Mouse (Mus musculus) ES-E14 (cell line): ENCODE data around the gene Kifc3. TPM values are rescaled to one million over a fixed set of nuclear protein-coding genes. Genes with fewer than 3 reads are reported as not detected.

Source experiments
- DNase-seq: peaks from one replicate; pipeline ENCODE4 v3.0.0-alpha.2; 2013; ENCODE audit warnings: low read depth, low spot score
- H3K27ac ChIP-seq: 2 replicates; pipeline ENCODE4 v1.5.1; 2012; ENCODE audit warnings: low read depth, mild to moderate bottlenecking, low read length, moderate library complexity, mixed read lengths; ENCODE audit not compliant: poor library complexity, insufficient read depth, severe bottlenecking
- H3K36me3 ChIP-seq: 2 replicates; pipeline ENCODE4 v1.6.1; 2012; ENCODE audit warnings: mild to moderate bottlenecking, low read length, moderate library complexity, mixed read lengths; ENCODE audit not compliant: control insufficient read depth, poor library complexity, insufficient read depth, severe bottlenecking
- H3K4me1 ChIP-seq, 2 experiments: fragments of 150-350 bp in 1 of 2; sonication (generic) in 1 of 2; 2 replicates each; pipeline ENCODE4 v1.6.1; 2012; ENCODE audit warnings: low read length in 2 of 2, mild to moderate bottlenecking in 1 of 2, mixed read lengths in 1 of 2; ENCODE audit not compliant: control insufficient read depth in 2 of 2, insufficient read depth in 2 of 2, poor library complexity in 1 of 2
- H3K4me3 ChIP-seq, 2 experiments: fragments of 150-350 bp in 1 of 2; sonication (generic) in 1 of 2; 2 replicates each; pipeline ENCODE4 v1.5.1; 2012; ENCODE audit warnings: low read length in 2 of 2, low read depth in 1 of 2, mild to moderate bottlenecking in 1 of 2, mixed read lengths in 1 of 2; ENCODE audit not compliant: insufficient read depth in 1 of 2, poor library complexity in 1 of 2, severe bottlenecking in 1 of 2
- H3K9ac ChIP-seq: 2 replicates; pipeline ENCODE4 v1.6.1; 2012; ENCODE audit warnings: low read depth, mild to moderate bottlenecking, low read length, mixed read lengths; ENCODE audit not compliant: poor library complexity, insufficient read depth, severe bottlenecking
- H3K9me3 ChIP-seq: fragments of 150-350 bp; sonication (generic); 2 replicates; pipeline ENCODE4 v1.6.1; 2012; ENCODE audit warnings: low read depth, mild to moderate bottlenecking, low read length; ENCODE audit not compliant: control insufficient read depth, insufficient read depth
- CHD2 ChIP-seq: IDR thresholded peaks from 2 replicates; pipeline ENCODE4 v1.6.1; 2014; ENCODE audit warnings: mild to moderate bottlenecking, low read depth, low read length, inconsistent platforms
- HCFC1 ChIP-seq: IDR thresholded peaks from 2 replicates; pipeline ENCODE4 v1.6.1; 2012; ENCODE audit warnings: low read length, inconsistent platforms, borderline replicate concordance; ENCODE audit not compliant: insufficient read depth
- MAFK ChIP-seq: IDR thresholded peaks from 2 replicates; pipeline ENCODE4 v1.6.1; 2014; ENCODE audit warnings: mild to moderate bottlenecking, low read depth, low read length, inconsistent platforms; ENCODE audit not compliant: insufficient read depth
- ZC3H11A ChIP-seq: IDR thresholded peaks from 2 replicates; pipeline ENCODE4 v1.6.1; 2012; ENCODE audit warnings: low read depth, mild to moderate bottlenecking, inconsistent platforms, low read length, borderline replicate concordance
- ZNF384 ChIP-seq: IDR thresholded peaks from 2 replicates; pipeline ENCODE4 v1.6.1; 2012; ENCODE audit warnings: low read depth, low read length, inconsistent platforms
- in situ Hi-C, 2 experiments: fragments of 600-800 bp; cut with MboI; formaldehyde crosslinking; loops; one replicate each; pipeline ENCODE4 v1.15.1; 2025; ENCODE audit warnings: low sequenced_read_pairs in 2 of 2, inconsistent platforms in 1 of 2; ENCODE audit not compliant: unreplicated experiment in 2 of 2
- total RNA-seq: library from RNA; depleted of rRNA; stranded (reverse); fragments of 300-350 nt; gene quantifications from 2 replicates; pipeline ENCODE4 v1.2.3, GENCODE M21; 2012

Gene Kifc3
- total RNA-seq, 1 experiment, result 45.6 TPM

- Histone ChIP-seq H3K9ac (no peak overlapping the region), H3K36me3 (peaks cover 5% of the 10 kb centered on the region), H3K9me3 (no peaks in the 10 kb centered on the region), H3K4me1 (peaks cover 2 to 12% of the 10 kb centered on the region in 2 experiments; a peak in 1 of 4 replicates), H3K4me3 (no peak overlapping the region), H3K27ac (no peak overlapping the region)
- TF ChIP-seq MAFK, result no peak
- no peak for TF ChIP-seq ZNF384
- no peak for TF ChIP-seq ZC3H11A
- TF ChIP-seq CHD2, result no peak
- TF ChIP-seq HCFC1, result no peak
- no peak for DNase-seq
- in situ Hi-C loops, result no loop called here
Observed at GRCm38 (mm10) chr8:95085432-95086141, 117.0 kb downstream of the Kifc3 start.

- TF ChIP-seq HCFC1 (no peak), CHD2 (no peak), ZNF384 (no peak), MAFK (no peak), ZC3H11A (no peak)
- in situ Hi-C loops, result no loop called here
- H3K36me3 ChIP-seq, result peaks cover 5% of the 10 kb centered on the region
- H3K9me3 ChIP-seq, result no peaks in the 10 kb centered on the region
- peak overlapping the region; percentile 7 for H3K9ac ChIP-seq
- H3K27ac ChIP-seq, result no peak overlapping the region; the same call in 1 of the 2 replicates
- peaks cover 3 to 12% of the 10 kb centered on the region in 2 experiments; a peak in 1 of 4 replicates for H3K4me1 ChIP-seq
- DNase-seq, result no peak
- H3K4me3 ChIP-seq, result no peak overlapping the region
Observed at GRCm38 (mm10) chr8:95084744-95085431, 117.7 kb downstream of the Kifc3 start.

GRCm38 (mm10) chr8:95084261-95084660, 118.4 kb downstream of the Kifc3 start:
- Histone ChIP-seq H3K36me3 (peaks cover 5% of the 10 kb centered on the region), H3K27ac (no peak overlapping the region; the same call in 1 of the 2 replicates), H3K9ac (peak overlapping the region; percentile 7; the same call in 1 of the 2 replicates), H3K4me1 (peaks cover 5 to 12% of the 10 kb centered on the region in 2 experiments; a peak in 1 of 4 replicates), H3K4me3 (no peak overlapping the region), H3K9me3 (no peaks in the 10 kb centered on the region)
- in situ Hi-C loops, result no loop called here
- TF ChIP-seq CHD2 (no peak), HCFC1 (no peak), ZC3H11A (no peak), ZNF384 (no peak), MAFK (no peak)
- no peak for DNase-seq

GRCm38 (mm10) chr8:95081650-95082049, 121.0 kb downstream of the Kifc3 start:
- Histone ChIP-seq H3K9ac (peak overlapping the region; percentile 84), H3K27ac (no peak overlapping the region), H3K4me3 (peak overlapping the region; percentile 88 to 95), H3K36me3 (no peaks in the 10 kb centered on the region; the same call in 1 of the 2 replicates), H3K4me1 (peaks cover 5 to 12% of the 10 kb centered on the region in 2 experiments; a peak in 1 of 4 replicates), H3K9me3 (no peaks in the 10 kb centered on the region)
- no peak for DNase-seq
- TF ChIP-seq ZNF384 (no peak), MAFK (no peak), ZC3H11A (no peak), HCFC1 (no peak), CHD2 (no peak)
- in situ Hi-C loops, result no loop called here
